Mouse (Mus musculus): ENCODE data around the gene Tmc7.

Gene Tmc7

GRCm38 (mm10) chr7:118584257-118584907 lies at the start of gene Tmc7:
Gene Tmc7 (minus strand): TSS chr7:118584736.
- peak; percentile 81 for DNase-seq (ENCODE audit: low spot score in 2 of 2)

DNA sequence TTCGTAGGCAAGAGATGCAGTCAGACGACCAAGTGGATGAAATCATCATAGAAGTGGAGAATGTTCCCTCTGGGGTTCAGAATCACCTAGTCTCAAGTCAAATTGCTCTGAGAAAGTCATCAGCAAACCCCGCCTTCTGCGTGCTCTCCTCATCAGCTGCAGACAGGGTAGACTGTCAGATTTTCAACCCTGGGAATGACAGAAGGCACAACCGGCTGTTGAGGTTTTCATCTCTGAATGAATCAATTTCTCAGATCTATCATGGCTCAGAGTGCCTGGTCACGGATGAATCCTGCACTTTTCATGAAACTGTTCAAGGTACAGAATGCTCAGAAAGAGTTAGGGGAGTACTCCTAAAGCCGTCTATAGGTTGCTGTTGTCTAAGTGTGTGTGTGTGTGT lies 49.4 kb upstream of the Tmc7 start:
- DNase-seq (ENCODE audit: low spot score in 2 of 2) = no peak

DNA sequence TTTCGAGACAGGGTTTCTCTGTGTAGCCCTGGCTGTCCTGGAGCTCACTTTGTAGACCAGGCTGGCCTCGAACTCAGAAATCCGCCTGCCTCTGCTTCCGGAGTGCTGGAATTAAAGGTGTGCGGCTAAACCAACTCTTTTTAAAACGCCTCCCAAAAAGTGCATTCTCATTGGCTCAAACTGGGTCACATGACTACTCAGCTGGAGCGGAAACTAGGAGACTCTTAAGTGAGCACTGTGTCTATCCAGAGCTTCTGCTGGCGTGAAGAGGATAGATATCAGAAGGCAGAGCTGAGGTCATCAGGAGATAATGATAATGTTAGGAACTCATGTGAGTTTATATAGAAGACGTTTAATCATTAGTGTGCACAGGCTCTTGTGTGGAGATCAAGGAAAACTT lies 48.6 kb upstream of the Tmc7 start:
- no peak for DNase-seq (ENCODE audit: low spot score in 2 of 2)

- DNase-seq (ENCODE audit: low spot score in 2 of 2) = no peak
Observed at GRCm38 (mm10) chr7:118627550-118628298, 43.2 kb upstream of the Tmc7 start.

DNA sequence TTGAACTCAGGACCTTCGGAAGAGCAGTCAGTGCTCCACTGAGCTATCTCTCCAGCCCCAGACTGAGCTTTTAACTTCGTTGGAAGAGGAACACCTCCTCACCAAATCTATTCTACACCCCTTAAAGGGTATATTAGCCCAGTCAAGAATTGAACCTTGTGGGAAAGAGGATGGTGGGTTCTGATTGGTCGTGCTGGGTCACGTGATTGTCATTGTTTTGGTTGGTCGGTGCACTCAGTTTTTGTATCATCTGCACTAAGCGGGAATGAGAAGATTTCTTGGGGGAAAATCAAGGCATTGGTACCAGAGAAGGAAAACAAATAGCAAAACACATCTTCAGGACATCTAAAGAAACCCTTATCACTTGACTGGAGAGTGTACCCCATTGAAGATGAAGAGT lies 36.6 kb upstream of the Tmc7 start:
- no peak for DNase-seq (ENCODE audit: low spot score in 2 of 2)

- DNase-seq (ENCODE audit: low spot score in 2 of 2) = no peak
Observed at GRCm38 (mm10) chr7:118620243-118620906, 35.8 kb upstream of the Tmc7 start.

- DNase-seq (ENCODE audit: low spot score in 2 of 2) = no peak
Observed at GRCm38 (mm10) chr7:118618104-118618503, 33.6 kb upstream of the Tmc7 start.

GRCm38 (mm10) chr7:118614076-118614475 lies 29.5 kb upstream of the Tmc7 start:
- DNase-seq (ENCODE audit: low spot score in 2 of 2) = no peak

DNA sequence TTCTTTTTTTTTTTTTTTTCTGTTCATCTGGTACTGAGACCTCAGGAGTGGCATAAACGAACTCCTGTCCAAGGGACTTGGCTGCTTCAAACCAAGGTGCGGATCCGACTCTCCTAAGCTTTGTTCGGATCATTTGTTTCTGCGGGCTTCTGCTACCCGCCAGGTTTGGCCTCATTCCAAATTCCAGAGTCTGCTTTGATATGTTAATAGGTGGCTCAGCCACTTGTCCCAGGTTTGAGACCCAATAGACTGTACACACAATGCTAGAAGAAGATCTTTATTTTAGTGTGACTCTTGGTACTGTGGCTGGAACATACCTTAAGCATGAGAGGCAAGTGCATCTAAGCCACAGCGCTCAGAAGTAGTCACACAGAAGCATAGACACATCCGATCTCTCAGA lies 27.4 kb upstream of the Tmc7 start:
- no peak for DNase-seq (ENCODE audit: low spot score in 2 of 2)

DNA sequence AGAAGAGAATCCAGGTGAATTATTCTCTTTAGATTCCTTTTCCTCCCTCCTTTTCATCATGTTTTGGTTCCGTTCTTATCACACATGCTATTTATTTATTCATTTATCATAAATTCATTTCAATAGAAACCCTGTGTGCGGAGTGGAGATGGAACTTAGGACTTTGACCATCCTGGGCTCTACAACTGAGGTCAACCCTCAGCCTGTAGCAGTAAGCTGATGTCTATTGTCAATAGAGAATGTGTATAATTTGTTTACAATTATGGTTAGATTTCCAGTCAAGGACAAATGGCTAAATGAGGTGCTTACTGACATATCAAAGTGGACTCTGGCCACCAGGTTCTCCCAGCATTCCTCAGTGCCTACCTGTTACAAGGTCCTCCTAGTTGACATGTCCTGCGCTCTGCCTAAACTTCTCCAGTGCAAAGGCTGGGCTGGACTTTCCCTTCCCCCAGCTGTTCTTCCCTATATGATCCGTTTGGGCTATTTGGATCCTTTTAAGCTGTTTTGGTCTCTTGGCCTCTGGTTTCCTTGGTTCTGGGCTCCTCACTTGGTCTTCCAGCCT lies 26.7 kb upstream of the Tmc7 start:
- DNase-seq (ENCODE audit: low spot score in 2 of 2) = no peak

GRCm38 (mm10) chr7:118610721-118611120 lies 26.2 kb upstream of the Tmc7 start:
- DNase-seq (ENCODE audit: low spot score in 2 of 2) = no peak

- DNase-seq (ENCODE audit: low spot score in 2 of 2) = no peak
Observed at GRCm38 (mm10) chr7:118609815-118610214, 25.3 kb upstream of the Tmc7 start.

DNA sequence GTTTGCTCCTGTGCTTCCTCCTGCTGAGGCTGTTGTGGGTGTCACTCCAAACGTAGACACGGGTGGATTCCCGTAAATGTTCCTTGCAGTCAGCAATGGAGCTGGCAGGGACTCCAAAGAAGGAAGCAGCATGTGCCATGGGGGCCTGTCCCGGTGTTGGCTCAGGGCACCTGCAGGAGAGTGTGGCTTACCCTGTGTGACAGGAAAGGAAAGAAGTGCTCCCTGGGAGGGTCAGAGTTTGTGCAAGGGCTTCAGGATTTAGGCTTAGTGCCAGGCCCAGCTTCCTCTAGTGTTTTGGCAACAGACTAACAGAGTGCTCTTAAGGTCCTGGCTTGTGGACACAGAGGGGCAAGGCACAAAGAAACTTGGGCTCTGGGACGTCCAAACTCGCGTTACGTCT lies 20.3 kb upstream of the Tmc7 start:
- DNase-seq (ENCODE audit: low spot score in 2 of 2) = no peak

DNA sequence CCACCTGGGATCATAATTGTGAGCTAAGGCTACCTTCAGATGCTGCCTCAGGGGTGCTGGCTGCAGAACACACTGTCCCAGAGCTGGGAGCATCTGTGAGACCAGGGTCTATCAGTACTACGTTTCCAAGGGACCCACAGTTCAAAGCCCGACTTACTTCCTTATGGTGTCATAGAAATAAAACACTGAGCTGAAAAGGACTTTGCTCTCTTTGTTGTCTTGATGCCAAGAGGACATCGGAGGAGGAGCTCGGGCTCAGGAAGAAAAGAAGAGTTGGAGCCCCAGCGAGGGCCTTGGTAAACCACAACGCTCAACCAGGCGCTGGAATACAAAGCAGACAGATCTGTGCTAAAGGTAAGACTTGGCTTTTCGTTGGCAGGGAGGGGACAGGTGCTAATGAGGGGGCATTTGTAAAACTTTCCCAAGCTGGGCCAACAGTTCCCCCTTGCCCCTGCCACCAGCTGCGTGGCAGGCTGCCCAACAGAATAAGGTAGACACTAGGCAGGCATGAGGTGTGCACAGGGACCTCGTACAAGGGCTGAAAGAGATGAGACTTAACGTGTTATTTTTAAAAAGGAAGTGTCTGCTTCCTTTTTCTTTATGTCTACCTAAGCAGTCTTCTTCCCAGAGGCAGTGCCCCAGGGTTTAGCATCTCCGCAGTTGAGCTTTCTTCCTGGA lies 15.6 kb upstream of the Tmc7 start:
- DNase-seq (ENCODE audit: low spot score in 2 of 2) = no peak

- no peak for DNase-seq (ENCODE audit: low spot score in 2 of 2)
Observed at GRCm38 (mm10) chr7:118597201-118597600, 12.7 kb upstream of the Tmc7 start, which contains the start of gene Tmc5. Gene Tmc5 (plus strand): TSS chr7:118597297.

DNA sequence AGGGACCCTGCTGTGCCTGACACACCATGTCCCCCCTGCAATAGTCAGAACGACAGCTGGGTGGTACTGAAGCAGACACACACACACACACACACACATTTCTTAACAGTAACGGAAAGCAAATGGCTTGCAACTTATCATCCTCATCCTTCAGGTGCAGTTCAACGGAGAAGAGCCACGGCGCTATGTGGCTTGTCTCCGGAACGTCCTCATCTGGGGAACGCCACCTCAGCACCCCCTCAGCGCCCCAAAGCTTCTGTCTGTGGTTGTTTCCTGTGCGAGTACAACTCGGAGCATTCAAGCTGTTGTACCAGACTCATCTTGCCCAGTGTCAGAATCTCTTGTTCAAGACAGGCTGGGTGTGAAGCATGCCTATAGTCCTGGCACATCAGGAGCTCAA lies 11.7 kb upstream of the Tmc7 start:
- DNase-seq (ENCODE audit: low spot score in 2 of 2) = no peak

DNA sequence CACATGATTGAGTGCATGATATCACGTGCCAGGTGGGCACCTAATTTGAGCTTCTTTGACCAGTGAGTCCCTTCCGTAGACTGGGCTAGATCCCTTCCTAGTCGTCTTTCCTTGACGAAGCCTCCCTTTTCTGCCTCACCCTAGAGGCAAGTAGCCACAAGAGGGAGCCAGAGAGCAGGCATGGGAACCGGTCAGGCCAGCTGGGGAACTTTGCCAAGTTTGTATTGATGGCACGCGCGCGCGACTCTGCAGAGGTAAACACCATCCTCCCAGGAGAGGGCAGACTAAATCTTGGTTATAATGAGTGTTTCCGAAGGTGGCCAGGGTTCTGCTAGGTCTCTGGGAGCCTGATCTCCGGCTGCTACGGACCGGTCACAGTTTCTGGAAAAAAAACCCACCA lies 10.7 kb upstream of the Tmc7 start:
- DNase-seq (ENCODE audit: low spot score in 2 of 2) = peak; percentile 93

- no peak for DNase-seq (ENCODE audit: low spot score in 2 of 2)
Observed at GRCm38 (mm10) chr7:118594611-118595010, 10.1 kb upstream of the Tmc7 start.

GRCm38 (mm10) chr7:118593567-118594407 lies 9.3 kb upstream of the Tmc7 start:
- DNase-seq (ENCODE audit: low spot score in 2 of 2) = peak; percentile 55 to 76

DNA sequence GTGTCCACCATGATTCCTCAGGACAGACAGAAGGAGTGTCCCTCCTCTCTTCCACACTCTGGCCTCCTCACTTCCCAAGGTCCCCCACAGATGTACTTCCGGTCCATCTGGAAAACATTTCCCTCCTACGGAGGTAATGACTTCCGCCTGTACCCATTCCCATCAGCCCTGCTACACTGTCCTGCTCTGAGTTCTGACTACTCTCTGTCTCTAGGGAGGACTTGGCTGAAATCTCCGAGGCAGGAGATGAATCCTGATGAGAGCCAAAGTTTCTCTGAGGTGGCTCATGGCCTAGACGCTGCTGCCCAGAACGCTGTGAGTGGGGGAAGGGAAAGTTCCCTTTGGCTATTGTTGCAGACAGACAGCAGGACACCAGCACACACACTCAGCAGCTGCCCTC lies 7.6 kb upstream of the Tmc7 start:
- DNase-seq (ENCODE audit: low spot score in 2 of 2) = no peak

- DNase-seq (ENCODE audit: low spot score in 2 of 2) = no peak
Observed at GRCm38 (mm10) chr7:118590726-118591305, 6.3 kb upstream of the Tmc7 start.
